Mouse (Mus musculus): ENCODE measurements at regions not wholly inside any gene's neighbourhood (a gene's known extent, or its start where the extent isn't known, plus 50 kb on each side); places are given as distances from the start of the nearest gene placed in this dataset.

DNA sequence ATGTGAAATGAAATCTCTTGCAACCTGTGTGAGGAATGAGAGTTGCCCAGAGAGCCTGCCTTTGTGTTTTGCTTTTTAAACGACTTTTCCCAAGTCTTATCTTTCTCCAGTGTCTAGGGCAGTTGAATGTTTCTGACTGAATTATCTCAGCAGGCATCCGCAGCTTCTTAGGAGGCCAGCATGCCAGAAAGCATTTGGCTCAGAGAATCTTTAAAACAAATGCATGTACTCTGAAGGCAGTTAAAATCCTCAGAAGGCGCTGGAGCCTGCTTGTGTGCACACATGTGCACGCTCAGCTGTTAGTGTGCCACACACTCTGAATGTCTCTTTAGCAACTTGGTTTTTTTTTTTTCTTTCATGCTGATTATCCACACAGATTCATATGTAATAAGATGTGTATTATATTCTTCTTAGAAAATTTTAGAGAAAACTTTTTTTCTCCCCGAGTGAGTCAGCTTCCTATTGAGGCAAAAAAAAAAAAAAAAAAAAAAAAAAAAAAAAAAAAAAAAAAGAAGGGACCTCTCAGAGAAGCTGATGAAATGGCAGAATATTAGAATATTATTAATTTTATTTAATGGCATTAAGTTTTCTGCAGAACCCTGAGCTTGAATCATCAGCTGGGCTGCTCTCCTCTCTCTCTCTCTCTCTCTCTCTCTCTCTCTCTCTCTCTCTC lies 201.9 kb downstream of the Tmem38b start:
- no peak for DNase-seq (ENCODE audit: low spot score in 2 of 2)

- no peak for DNase-seq (ENCODE audit: low spot score in 2 of 2)
Observed at GRCm38 (mm10) chr4:54045258-54046029, 219.6 kb downstream of the Tmem38b start.

DNA sequence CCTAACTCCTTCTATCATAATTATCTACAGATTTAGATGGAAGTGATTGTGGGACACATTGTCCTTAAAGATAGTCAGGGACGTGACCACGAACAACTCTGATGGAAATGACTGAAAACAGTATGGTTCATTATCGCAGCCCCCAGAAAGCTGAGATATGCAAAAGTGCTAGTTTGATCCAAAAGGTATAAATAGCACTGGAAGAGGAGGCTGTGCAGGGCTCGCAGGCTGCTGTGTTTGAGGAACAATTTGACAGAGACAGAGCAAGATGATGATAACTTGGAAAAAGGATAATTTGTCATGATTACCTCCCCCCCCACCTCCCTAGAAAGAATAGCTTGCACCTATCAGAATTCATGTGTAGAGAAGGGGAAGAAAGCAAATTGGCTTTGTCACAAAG lies 238.5 kb downstream of the Tmem38b start:
- DNase-seq (ENCODE audit: low spot score in 2 of 2): no peak

DNA sequence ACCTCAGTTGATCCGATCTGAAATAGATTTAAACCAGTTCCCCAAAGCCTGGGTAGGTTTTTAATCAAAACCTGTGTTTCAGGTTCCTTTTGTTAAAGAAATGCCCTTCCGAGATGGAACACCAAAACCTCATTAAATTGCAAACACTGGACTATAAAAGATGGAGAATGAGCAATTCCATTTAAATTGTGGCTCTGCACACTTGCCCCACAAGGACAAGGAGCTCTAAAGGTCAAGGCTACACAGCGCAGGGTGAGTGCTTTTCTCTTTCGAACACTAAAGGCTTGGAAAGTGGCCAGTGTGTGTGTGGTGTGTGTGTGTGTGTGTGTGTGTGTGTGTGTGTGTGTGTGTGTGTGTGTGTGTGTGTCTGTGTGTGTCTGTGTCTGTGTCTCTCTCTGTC lies 246.1 kb downstream of the Tmem38b start:
- DNase-seq (ENCODE audit: low spot score in 2 of 2): no peak

- DNase-seq (ENCODE audit: low spot score in 2 of 2): no peak
Observed at GRCm38 (mm10) chr4:54072482-54072881, 246.6 kb downstream of the Tmem38b start.

GRCm38 (mm10) chr4:54072932-54073331 lies 247.1 kb downstream of the Tmem38b start:
- DNase-seq (ENCODE audit: low spot score in 2 of 2): no peak

GRCm38 (mm10) chr4:54073483-54073882 lies 247.6 kb downstream of the Tmem38b start:
- no peak for DNase-seq (ENCODE audit: low spot score in 2 of 2)

DNA sequence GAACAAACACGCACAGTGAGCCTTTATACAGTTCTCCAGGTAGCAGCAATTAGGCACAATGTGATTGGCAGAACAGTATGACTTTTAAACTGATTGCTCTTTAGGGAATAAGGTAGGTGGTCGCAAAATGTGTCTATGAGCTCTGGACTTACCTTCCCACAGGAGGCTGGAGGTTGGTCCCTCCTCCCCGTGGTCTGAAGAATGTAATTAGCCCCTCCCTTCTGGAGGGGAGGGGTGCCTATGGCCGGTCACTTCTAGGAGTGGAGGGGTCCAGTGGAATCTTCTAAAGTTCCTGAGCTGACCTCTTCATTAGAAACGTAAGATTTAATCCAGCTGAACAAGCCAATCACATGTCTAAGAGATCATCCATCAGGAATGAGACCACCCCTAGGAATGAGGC lies 248.4 kb downstream of the Tmem38b start:
- no peak for DNase-seq (ENCODE audit: low spot score in 2 of 2)

- no peak for DNase-seq (ENCODE audit: low spot score in 2 of 2)
Observed at GRCm38 (mm10) chr4:54080526-54080925, 254.7 kb downstream of the Tmem38b start.

DNA sequence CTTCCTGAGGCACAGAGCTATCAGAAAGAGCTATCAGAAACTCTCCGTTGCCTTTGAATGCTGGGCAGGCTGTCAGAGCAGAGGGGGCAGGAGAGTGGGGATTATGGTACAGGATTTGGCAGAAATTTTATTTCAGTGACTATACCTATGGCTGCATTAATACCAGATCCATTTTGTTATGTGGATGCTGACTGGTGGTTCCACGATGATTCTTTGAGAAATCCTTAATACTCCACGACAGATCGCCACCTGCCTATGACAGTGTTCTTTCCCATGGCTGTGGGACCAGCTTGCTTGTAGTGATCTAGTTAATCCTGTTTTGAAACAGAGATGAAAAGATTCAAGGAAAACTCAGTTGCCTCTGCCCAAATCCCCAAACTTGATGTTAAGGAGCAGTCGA lies 255.6 kb downstream of the Tmem38b start:
- DNase-seq (ENCODE audit: low spot score in 2 of 2): no peak

DNA sequence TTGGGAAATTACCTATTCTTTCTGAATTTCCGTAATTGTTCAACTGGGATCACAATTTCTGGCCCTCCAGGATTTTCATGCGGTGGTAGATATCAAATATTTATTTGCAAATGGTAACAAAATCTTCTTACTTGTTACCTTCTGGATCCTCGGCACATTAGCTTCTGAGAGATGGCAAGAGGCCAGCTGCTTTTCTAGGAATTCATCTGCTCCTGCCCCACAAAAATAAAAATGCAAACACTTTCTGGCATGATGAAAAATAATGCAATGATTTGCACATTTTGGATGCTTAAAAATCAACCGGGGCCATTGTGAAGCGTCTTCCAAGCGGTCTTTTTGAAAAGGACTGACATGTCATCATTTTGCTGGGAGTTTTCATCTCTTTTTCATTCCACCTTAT lies 258.9 kb downstream of the Tmem38b start:
- DNase-seq (ENCODE audit: low spot score in 2 of 2): no peak

DNA sequence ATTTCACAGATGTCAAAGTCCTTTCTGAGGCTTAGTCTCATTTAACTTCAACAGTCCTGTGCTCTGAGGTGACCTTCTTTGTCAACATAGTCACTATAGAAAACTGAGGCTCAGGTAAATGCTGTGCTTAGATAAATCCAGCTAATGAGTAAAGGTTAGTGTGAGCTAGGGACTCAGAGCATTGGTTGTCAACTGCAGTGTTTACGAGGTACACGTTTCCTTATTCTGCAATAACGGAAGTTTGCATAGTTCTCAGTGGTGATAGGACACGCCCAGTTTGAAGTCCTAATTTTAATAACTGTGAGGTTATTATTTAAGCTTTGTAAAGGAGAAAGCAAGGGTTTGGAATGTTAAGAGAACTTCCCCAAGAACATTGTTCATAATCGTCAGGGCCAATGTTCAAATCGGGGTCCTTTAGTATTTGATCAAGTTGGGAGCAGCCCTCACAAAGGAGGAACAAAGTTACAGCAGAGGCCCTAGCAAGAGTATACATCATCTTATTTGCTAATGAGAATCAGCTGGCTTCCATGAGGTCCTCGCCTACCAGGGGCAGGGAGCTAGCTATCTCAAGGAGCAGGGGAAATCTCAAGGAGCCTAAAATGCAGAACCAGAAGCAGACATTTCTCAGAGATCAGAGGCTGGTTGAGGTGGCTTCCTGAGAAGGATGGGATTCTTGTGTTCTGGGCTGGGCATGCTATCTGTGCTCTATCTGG lies 268.6 kb downstream of the Tmem38b start:
- DNase-seq (ENCODE audit: low spot score in 2 of 2): no peak

GRCm38 (mm10) chr4:54095200-54095930 lies 269.5 kb downstream of the Tmem38b start:
- DNase-seq (ENCODE audit: low spot score in 2 of 2): no peak

- no peak for DNase-seq (ENCODE audit: low spot score in 2 of 2)
Observed at GRCm38 (mm10) chr4:54097543-54097942, 271.7 kb downstream of the Tmem38b start.

DNA sequence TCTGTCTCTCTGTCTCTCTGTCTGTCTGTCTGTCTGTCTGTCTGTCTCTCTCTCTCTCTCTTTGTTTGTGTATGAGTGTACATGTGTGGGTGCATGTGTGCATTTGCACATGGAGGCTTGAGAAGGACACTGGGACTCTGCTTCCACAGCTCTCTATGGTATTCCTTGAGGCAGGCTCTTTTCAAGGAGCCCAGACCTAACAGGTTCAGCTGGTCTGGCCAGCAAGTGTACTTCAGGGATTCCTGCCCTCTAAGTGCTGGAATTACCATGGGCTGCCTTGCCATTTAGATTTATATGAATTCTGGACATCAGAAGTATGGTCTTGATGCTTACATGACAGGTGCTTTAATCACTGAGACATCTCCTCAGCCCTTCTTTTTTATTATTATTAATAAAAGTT lies 274.4 kb downstream of the Tmem38b start:
- no peak for DNase-seq (ENCODE audit: low spot score in 2 of 2)

- no peak for DNase-seq (ENCODE audit: low spot score in 2 of 2)
Observed at GRCm38 (mm10) chr4:54106976-54107375, 281.1 kb downstream of the Tmem38b start.

DNA sequence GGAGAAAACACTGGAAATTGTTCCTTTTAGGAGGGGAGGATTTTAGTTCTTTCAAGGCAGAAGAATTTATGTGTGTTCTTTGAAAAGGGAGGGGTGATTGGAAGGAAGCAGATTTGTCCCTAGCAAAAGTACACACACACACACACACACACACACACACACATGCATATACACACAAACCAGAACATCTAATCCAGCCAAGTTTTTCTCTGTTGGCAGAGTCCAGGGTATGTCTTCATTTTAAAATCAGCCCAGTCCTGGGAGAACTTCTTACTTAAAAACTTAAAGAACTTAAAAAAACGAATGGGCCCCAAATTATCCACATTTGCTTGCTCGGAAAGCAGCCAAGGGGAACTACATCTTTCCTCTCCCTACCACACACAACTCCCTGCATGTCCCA lies 290.5 kb downstream of the Tmem38b start:
- DNase-seq (ENCODE audit: low spot score in 2 of 2): no peak

- no peak for DNase-seq (ENCODE audit: low spot score in 2 of 2)
Observed at GRCm38 (mm10) chr4:54118179-54118846, 292.5 kb downstream of the Tmem38b start.

- DNase-seq (ENCODE audit: low spot score in 2 of 2): no peak
Observed at GRCm38 (mm10) chr4:54128717-54129698, 303.2 kb downstream of the Tmem38b start.

- DNase-seq (ENCODE audit: low spot score in 2 of 2): no peak
Observed at GRCm38 (mm10) chr4:54156146-54156545, 330.3 kb downstream of the Tmem38b start.
